Mouse (Mus musculus): ENCODE measurements around the gene Adamtsl1.

- TF ChIP-seq GATA1 (IDR thresholded peaks at IDR 0.05; ENCODE audit: borderline replicate concordance, low read length) (no peak), CTCF (IDR thresholded peaks at IDR 0.05; ENCODE audit: low read depth, low read length) (no peak), TAL1 (conservative IDR thresholded peaks at IDR 0.05; ENCODE audit: low read depth, low read length) (no peak), POLR2AphosphoS5 (IDR thresholded peaks at IDR 0.05; ENCODE audit: insufficient replicate concordance, low read depth, low read length) (no peak)
Observed at GRCm38 (mm10) chr4:86406501-86407199, 892.7 kb downstream of the Adamtsl1 start.

Measured in G1E (cell line).